Mouse (Mus musculus) common myeloid progenitor, adult 5-6 weeks (primary cell): Measurements from ENCODE around the gene Nfam1. TPM values are rescaled to one million over a fixed set of nuclear protein-coding genes. Genes with fewer than 3 reads are reported as not detected.
"Not testable (repeated sequence)": the region's sequence is repeated elsewhere in the genome, so short reads cannot be mapped to it uniquely, and the experiment has no call there.

Source experiments
- ATAC-seq: replicated peaks from 2 replicates; pipeline ENCODE4 v1.8.0; 2016; ENCODE audit warnings: low read depth, mild to moderate bottlenecking, moderate TSS enrichment, inconsistent platforms; ENCODE audit not compliant: poor library complexity, severe bottlenecking
- total RNA-seq: library from RNA; stranded (forward); fragments of 200-1000, 187-1606 nt; gene quantifications from 2 replicates; pipeline ENCODE4 v1.2.3, GENCODE M21; 2017

Gene Nfam1
- 23.1 and 25.0 TPM in 2 replicates for total RNA-seq

DNA sequence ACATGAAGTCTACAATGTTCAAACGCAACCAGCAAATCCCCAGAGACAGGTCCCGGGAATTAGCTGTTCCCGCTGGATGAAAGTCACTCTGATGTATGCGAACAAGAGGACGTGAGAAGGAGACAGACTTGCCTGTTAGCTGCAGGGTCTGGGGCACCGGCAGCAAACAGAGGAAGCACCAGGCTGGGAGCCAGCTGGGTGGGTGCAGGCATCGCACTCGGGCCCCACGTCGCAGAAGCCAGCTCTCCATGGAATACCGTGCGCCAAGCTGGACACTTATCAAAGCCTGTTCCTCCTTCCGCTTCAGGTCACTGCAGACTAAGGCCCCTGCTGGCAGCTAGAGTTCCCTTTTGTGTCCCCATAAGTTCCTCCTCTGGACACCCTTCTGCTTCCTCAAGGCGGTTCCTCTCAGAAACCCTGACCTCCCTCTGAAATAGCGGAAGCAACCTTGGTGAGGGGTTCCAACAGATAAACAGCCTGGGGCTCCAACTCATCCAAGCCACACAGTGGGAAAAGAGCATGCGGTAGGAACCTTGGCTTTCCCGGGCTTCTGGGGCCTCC lies at the start of gene Nfam1:
Nfam1 (minus strand) TSS at position 326 of the 561 bp plus-strand sequence.
- ATAC-seq, result peak; percentile 74

- peak; percentile 53 for ATAC-seq
Observed at GRCm38 (mm10) chr15:83075607-83076525, 42.8 kb upstream of the Nfam1 start.

GRCm38 (mm10) chr15:83074179-83074578 lies 41.1 kb upstream of the Nfam1 start:
- ATAC-seq, result no peak

- no peak for ATAC-seq
Observed at GRCm38 (mm10) chr15:83071752-83072151, 38.6 kb upstream of the Nfam1 start.

GRCm38 (mm10) chr15:83070942-83071341 lies 37.8 kb upstream of the Nfam1 start:
- ATAC-seq, result no peak

GRCm38 (mm10) chr15:83068270-83068669 lies 35.2 kb upstream of the Nfam1 start:
- ATAC-seq, result no peak

DNA sequence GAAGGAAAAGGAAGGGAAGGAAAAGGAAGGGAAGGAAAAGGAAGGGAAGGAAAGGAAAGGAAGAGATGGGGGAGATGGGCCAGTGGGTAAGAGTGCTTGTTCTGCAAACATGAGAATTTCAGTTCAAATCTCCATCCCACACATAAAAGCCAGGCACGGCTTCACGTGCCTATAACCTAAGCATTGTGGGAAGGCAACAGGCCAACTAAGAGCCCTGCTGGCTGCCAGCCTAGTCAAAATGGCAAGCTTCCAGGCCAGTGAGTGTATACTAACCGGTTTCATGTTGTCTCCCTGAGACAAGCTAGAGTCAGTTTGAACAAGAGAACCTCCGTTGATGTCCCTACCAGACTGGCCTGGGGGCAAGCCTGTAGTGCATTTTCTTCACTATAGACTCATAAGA lies 32.4 kb upstream of the Nfam1 start:
- ATAC-seq, result no peak

GRCm38 (mm10) chr15:83062582-83062981 lies 29.5 kb upstream of the Nfam1 start:
- not testable (repeated sequence) for ATAC-seq

DNA sequence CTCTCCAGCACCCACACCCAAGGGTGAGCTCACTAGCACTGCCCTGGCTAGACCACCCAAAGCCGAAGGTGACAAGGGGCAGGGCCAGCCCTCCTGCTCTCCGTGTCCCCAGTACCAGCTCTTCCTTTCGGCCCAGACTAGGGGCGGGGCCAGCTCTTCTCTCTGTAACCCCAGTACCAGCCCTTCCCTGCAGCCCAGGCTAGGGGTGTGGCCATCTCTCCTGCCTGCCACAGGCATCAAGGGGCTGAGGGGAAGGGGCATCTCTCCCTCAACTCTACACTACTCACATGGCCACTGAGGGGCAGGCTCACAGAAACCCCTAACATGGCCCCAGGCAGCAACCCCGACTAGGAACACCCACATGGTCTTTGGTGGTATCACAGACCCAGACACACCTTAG lies 28.6 kb upstream of the Nfam1 start:
- no peak for ATAC-seq

DNA sequence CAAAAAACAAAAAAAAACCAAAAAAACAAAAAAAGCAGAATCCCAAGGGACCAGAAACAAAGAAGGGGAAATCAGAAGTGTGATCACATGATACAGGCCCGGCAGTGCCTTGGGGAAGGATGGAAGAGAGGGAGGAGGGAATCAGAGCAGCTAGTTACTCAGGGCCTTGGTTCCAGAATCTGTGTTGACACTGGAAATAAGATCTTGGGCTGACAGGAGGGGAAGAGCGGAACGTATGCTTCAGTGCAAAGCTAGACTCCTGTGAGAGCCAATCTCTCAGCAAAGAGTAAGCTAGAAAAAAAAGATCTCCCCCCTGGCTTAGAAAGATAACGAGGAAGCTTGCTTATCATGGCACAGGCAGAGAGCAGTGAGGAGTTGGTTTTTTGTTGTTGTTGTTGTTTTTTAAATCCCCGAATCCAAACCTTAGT lies 26.1 kb upstream of the Nfam1 start:
- 0 out of 2 replicates have a peak, but pooled peaks have one; percentile 36 for ATAC-seq

GRCm38 (mm10) chr15:83057533-83057932 lies 24.4 kb upstream of the Nfam1 start:
- no peak for ATAC-seq

DNA sequence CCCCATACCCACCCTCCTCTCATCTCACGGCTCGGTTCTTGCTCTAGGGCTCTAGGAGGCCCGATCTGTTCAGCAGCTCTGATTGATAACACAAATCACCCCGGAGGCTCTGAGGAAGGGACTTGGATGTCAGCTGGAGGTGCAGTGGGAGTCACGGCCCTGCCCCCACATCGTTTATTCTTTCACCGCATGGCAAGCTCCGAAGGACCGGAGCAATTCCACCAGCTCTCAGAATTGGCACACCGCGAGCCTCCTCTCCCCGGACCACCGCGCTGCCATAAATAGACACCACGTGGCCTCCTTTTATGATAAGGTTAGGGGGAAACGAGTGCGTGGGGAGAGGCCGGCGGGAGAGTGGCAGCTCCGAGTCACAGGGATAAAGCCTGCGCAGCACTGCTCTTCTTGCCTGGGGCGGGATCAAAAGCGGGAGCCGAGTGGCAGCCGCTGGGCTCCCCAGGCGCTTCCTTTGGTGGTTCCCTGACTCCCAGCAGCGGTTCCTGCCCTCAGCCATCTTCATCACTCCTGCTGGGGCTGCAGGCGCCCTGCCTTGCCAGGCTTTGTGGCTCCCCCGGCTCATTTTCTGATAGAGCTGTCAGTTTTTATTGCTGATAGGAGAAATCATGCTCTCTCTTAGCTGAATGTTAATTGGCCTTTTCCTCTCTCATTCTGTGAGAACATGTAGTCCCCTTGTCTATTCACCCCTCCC lies 23.4 kb upstream of the Nfam1 start:
- ATAC-seq, result peak; percentile 60

DNA sequence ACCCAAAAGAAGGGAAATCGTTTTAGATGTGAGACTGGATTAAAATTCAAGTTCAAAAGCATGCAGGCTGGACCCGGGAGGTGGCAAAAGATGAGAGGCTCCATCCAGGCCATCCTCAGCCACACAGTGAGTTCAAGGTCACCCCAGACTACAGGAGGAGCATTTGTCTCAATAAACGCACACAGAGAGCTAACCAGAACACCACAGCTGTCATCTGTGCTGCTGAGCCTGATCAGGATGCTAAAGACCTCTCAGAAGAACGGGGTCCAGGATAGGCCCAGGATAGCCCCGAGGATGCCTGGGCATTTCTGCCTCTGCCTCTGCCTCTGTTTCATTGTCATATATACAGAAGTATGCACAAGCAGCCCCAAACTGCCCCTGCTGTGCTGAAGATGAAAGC lies 22.5 kb upstream of the Nfam1 start:
- no peak for ATAC-seq

- no peak for ATAC-seq
Observed at GRCm38 (mm10) chr15:83053261-83053660, 20.2 kb upstream of the Nfam1 start.

DNA sequence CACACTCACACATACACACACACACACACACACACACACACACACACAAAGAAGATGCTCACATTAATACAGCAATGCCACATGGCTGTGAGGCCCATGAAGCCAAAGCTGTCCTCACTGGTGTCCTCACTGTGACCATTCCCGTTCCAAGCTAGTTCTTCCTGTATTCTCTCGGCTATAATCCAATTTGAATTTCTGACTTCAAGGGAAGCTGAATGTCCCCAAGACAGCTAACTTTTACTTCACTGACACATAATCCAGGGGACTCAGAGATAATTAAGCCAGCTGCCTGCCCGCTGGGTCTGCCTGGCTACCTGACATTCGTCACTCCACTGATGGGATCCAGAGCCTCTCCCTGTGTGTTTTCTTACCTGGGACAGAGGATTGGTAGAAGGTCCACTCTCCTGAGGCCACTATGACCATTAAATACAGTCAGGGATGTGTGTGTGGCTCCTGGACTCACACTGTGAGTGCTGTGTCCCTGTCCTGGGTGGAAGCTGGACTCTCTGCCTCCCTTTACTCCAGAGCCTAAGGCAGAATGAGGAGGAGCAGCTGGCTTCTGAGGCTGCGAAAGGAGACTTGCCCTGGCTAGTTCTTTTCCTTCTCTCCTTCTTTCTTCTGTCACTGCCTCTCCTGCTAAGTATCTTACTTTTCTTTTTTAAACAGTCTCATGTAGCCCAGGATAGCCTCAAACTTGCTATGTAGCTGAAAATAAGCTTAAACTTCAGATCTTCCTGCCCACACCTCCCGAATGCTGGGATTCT lies 19.4 kb upstream of the Nfam1 start:
- ATAC-seq, result no peak

DNA sequence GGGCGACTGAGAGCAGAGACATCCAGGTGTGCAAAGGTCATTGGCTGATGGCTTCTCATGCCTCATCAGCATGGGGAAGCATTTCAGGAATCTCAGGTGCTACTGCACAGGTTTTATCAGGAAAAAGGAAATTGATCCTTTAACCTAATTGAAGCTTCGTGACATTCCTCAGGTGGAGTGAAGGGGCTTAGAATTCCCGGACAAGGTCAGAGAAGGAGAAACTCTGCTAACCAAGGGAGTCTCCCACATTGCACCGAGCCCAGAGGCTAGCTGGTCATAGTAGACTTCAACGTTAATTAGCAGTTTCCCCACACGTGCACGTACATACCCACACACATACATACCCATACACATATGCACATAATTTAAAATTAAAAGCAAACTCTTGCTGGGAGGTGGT lies 13.6 kb upstream of the Nfam1 start:
- ATAC-seq, result no peak

GRCm38 (mm10) chr15:83046308-83046707 lies 13.2 kb upstream of the Nfam1 start:
- ATAC-seq, result no peak

DNA sequence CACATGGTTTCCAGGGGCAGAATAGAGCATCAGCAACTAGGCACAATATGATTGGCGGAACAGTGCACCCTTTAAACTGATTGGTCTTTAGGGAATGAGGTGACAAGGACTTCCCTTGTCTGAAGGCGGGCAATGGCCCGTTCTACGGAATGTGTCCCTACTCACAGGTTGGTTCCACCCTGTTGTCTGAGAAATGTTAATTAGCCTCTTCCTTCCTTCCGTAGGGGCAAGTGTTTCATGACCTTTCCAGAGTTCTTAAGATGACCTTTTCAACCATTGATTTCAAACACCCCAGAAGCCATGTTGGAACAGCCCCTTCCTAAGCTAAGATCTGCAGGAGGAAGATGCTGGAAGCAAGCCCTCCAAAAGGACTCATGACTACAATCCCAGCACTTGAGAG lies 12.5 kb upstream of the Nfam1 start:
- ATAC-seq, result not testable (repeated sequence)

DNA sequence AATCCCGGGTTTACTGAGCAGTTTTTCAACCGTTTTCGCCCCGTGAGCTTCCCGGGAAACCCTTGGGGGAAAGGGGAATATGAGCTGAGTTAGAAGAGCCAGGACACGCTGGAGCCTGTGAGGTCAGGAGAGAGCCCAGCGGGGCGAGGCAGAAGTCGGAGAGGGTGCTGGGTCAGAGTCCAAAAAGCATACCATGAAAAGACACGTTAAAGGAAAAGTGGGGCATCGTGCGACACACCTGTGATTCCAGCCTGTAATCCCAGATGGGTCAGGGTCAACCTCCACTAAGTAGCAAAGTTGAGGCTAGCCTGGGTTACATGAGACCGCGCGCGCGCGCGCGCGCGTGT lies 10.2 kb upstream of the Nfam1 start:
- ATAC-seq, result no peak

DNA sequence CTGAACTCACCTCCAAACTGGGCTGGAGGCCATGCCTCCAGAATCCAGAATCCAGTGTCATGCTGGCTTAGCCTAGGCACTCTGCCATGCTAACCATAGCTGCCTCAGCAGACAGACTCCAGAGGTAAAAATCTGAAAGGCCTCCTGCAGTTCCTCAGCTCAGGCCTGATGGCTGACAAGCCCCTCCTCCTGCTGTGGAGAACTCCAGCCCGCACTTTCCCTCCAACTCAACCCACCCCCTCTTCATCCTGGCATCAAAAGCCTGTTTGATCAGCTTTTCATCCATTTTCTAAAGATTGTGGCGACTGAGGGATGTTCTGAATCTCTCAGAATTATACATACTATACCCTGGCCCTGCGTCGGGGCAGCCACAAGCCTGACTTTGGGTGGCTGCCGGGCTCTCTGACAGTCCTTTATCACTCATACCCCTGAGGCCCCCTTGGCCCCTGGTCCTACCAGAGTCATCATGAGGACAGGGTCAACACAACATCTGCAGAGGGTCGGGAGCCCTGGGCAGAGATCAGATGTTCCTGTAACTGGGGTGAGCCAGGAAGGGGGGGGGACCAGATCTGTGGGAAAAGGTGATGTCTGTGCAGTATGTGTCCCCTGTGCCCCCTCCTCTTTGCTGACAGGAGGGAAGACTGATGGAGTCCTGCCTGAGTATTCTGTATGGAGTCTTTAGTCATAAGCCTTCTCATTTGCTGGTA lies 9.7 kb upstream of the Nfam1 start:
- no peak for ATAC-seq
